Mouse (Mus musculus) erythroblast, embryonic 14.5 days (primary cell): Measurements from ENCODE around the gene Dip2b.

Experiments
- GATA1 ChIP-seq: IDR thresholded peaks from 2 replicates; pipeline ENCODE4 v1.6.1; 2012; ENCODE audit warnings: low read length, inconsistent platforms, mixed read lengths
- TAL1 ChIP-seq: IDR thresholded peaks from 3 replicates; pipeline ENCODE4 v1.6.1; 2012; ENCODE audit warnings: low read length, inconsistent platforms, mixed read lengths

DNA sequence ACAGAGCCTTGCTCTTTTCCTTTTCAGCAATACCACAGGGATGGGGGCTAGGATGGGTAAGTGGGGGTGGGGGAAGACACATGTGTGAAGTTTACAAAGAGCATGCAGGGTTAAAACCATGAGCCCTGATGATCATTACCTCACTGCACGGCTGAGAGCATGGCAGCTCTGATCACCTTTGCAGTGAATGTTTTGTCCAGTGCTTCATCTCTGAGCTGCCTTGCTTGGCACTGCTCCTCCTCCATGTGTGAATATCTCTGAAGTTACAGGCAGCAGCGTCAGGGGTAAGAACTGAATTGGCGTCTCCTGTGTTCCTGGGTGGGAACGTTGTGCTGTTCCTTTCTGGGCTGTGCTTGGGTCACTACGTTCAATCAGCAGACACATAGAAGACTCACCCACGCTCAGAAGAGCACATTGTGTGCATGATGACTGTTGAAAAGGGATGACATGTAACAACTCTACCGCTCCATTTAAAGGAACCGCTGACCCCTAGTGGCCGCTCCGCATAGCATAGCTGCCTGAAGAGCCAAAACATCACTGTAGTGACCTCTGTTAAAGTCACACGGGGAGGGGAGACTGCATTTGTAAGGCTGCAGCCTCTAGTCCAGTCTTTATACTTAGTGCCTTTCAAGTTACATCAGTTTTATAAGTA lies 88.1 kb downstream of the Dip2b start:
- TF ChIP-seq TAL1 = no peak
- no peak for TF ChIP-seq GATA1
